Mouse (Mus musculus) liver, adult 2 months (tissue): ENCODE measurements around the gene Per1. TPM values are rescaled to one million over a fixed set of nuclear protein-coding genes. Genes with fewer than 3 reads are reported as not detected.

ENCODE experiments used
- DNase-seq: peaks from one replicate; pipeline ENCODE4 v3.0.0-alpha.2; 2011; ENCODE audit warnings: low read depth, low spot score; ENCODE audit errors: extremely low read depth
- H3K27ac ChIP-seq: fragments of 200-500 bp; replicated peaks from 2 replicates; pipeline ENCODE4 v1.5.1; 2012; ENCODE audit warnings: low read depth, mild to moderate bottlenecking, control low read depth, inconsistent platforms, low read length; ENCODE audit not compliant: insufficient read depth
- H3K27me3 ChIP-seq: fragments of 200-500 bp; 2 replicates; pipeline ENCODE4 v1.6.1; 2012; ENCODE audit warnings: mild to moderate bottlenecking, moderate library complexity, low read length, inconsistent platforms; ENCODE audit not compliant: control insufficient read depth, insufficient read depth
- H3K36me3 ChIP-seq: fragments of 200-500 bp; 2 replicates; pipeline ENCODE4 v1.6.1; 2012; ENCODE audit warnings: low read length, inconsistent platforms; ENCODE audit not compliant: control insufficient read depth, insufficient read depth
- H3K4me1 ChIP-seq: fragments of 200-500 bp; 2 replicates; pipeline ENCODE4 v1.6.1; 2011; ENCODE audit warnings: low read length; ENCODE audit not compliant: control insufficient read depth, insufficient read depth
- H3K4me3 ChIP-seq: fragments of 200-500 bp; 2 replicates; pipeline ENCODE4 v1.5.1; 2011; ENCODE audit warnings: low read depth, mild to moderate bottlenecking, control low read depth, low read length, moderate library complexity; ENCODE audit not compliant: insufficient read depth
- H3K79me2 ChIP-seq: fragments of 200-500 bp; 2 replicates; pipeline ENCODE4 v1.6.1; 2012; ENCODE audit warnings: inconsistent platforms, mild to moderate bottlenecking, low read length, moderate library complexity; ENCODE audit not compliant: control insufficient read depth, insufficient read depth
- H3K9ac ChIP-seq: fragments of 200-500 bp; 2 replicates; pipeline ENCODE4 v1.6.1; 2012; ENCODE audit warnings: low read depth, mild to moderate bottlenecking, control low read depth, inconsistent platforms, low read length
- CTCF ChIP-seq: fragments of 200-500 bp; IDR thresholded peaks from 2 replicates; pipeline ENCODE4 v1.5.1; 2011; ENCODE audit warnings: low read depth, low read length, control low read depth
- POLR2A ChIP-seq: fragments of 200-500 bp; IDR thresholded peaks from 2 replicates; pipeline ENCODE4 v1.6.1; 2011; ENCODE audit warnings: low read length, control low read depth; ENCODE audit not compliant: insufficient read depth; ENCODE audit errors: extremely low read depth
- WGBS: fragments of 180-500 bp; shearing (Covaris S2); methylation state at CpG from one replicate; pipeline ENCODE4 v1.1.7; 2018; 5-methylcytosine and 5-hydroxymethylcytosine counted together
- polyA plus RNA-seq: library from polyadenylated mRNA; depleted of rRNA; stranded (reverse); fragments of >200 nt; gene quantifications from 2 replicates; pipeline ENCODE4 v1.2.3, GENCODE M21; 2012
- total RNA-seq: library from RNA; depleted of rRNA; stranded (reverse); fragments of >200 nt; gene quantifications from 2 replicates; pipeline ENCODE4 v1.2.3, GENCODE M21; 2014

Per1 gene
- total and polyA plus RNA-seq, 2 experiments = 4.6 to 8.0 TPM

- DNase-seq = no peak
- no peak overlapping the region for H3K4me3 ChIP-seq
- no peaks in the 10 kb centered on the region for H3K4me1 ChIP-seq
- WGBS = 86% methylated on average over 7 of the region's 7 CpGs
- H3K27me3 ChIP-seq = no peaks in the 10 kb centered on the region
- TF ChIP-seq CTCF (no peak), POLR2A (no peak)
- no peak overlapping the region for H3K9ac ChIP-seq
- H3K36me3 ChIP-seq = no peaks in the 10 kb centered on the region
- no peak overlapping the region for H3K27ac ChIP-seq
- no peaks in the 10 kb centered on the region for H3K79me2 ChIP-seq
Observed at GRCm38 (mm10) chr11:69081613-69082012, 13.4 kb upstream of the Per1 start.

DNA sequence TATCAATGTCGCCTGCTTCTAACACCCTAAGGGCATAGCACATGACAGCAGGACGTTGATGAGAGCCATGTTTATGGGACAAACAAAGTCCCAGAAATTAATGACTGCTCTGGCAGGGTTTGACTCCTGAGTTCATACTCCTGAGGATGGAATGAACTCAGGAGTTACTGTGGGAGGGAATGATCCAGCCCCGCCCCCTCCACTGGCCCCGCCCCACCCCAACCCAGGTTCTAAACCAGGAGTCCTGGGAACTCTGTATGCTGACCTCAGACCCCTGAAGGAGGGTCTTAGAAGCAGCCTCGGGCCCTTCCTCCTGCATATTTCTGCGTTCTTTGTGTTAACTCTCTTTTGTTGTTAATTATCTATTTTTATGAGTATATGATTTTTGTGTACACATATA is 9.4 kb upstream of the Per1 start:
- Histone ChIP-seq H3K79me2 (peaks cover 16% of the 10 kb centered on the region), H3K27me3 (no peaks in the 10 kb centered on the region), H3K27ac (no peak overlapping the region), H3K9ac (no peak overlapping the region), H3K4me3 (no peak overlapping the region), H3K4me1 (peaks cover 10% of the 10 kb centered on the region), H3K36me3 (peaks cover 2% of the 10 kb centered on the region; the same call in 1 of the 2 replicates)
- TF ChIP-seq POLR2A (no peak), CTCF (no peak)
- 70% methylated on average over 6 of the region's 6 CpGs for WGBS
- no peak for DNase-seq

DNA sequence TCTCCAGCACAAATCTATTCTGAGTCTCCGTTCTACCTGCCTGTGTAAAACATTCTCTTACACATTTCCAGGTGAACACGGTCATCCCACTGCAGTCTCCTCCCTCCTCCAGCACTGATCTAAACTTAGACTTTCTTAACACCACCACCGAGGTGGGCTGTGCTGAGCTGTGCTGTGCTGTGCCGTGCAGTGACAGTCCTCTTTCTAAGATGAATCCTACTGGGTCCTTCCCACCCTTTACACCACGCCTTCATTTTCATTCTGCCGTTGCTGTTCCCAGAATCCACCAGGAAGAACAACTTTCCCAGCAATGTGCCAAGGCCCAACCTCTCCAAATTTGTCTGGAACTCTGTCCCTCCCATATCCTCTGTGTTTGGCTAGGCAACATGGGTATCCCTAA is 8.6 kb upstream of the Per1 start:
- TF ChIP-seq CTCF (no peak), POLR2A (no peak)
- Histone ChIP-seq H3K4me3 (no peak overlapping the region), H3K79me2 (peaks cover 16% of the 10 kb centered on the region), H3K9ac (no peak overlapping the region), H3K36me3 (peaks cover 2% of the 10 kb centered on the region; the same call in 1 of the 2 replicates), H3K27ac (no peak overlapping the region), H3K4me1 (peaks cover 10% of the 10 kb centered on the region), H3K27me3 (no peaks in the 10 kb centered on the region)
- no peak for DNase-seq
- WGBS = 76% methylated on average over 6 of the region's 6 CpGs

- Histone ChIP-seq H3K4me1 (peaks cover 12% of the 10 kb centered on the region), H3K36me3 (peaks cover 2% of the 10 kb centered on the region; the same call in 1 of the 2 replicates), H3K9ac (no peak overlapping the region), H3K79me2 (peaks cover 16% of the 10 kb centered on the region), H3K27me3 (no peaks in the 10 kb centered on the region), H3K27ac (no peak overlapping the region), H3K4me3 (no peak overlapping the region)
- DNase-seq = no peak
- 80% methylated on average over 4 of the region's 4 CpGs for WGBS
- TF ChIP-seq POLR2A = no peak
- no peak for TF ChIP-seq CTCF
Observed at GRCm38 (mm10) chr11:69087082-69087481, 7.9 kb upstream of the Per1 start.

- no peak for TF ChIP-seq CTCF
- no peak for TF ChIP-seq POLR2A
- peaks cover 15% of the 10 kb centered on the region for H3K4me1 ChIP-seq
- H3K36me3 ChIP-seq = peaks cover 2% of the 10 kb centered on the region; the same call in 1 of the 2 replicates
- DNase-seq = no peak
- peaks cover 16% of the 10 kb centered on the region for H3K79me2 ChIP-seq
- 90% methylated on average over 2 of the region's 2 CpGs for WGBS
- no peak overlapping the region for H3K9ac ChIP-seq
- no peaks in the 10 kb centered on the region for H3K27me3 ChIP-seq
- H3K27ac ChIP-seq = no peak overlapping the region
- H3K4me3 ChIP-seq = no peak overlapping the region
Observed at GRCm38 (mm10) chr11:69087597-69087996, 7.4 kb upstream of the Per1 start.

DNA sequence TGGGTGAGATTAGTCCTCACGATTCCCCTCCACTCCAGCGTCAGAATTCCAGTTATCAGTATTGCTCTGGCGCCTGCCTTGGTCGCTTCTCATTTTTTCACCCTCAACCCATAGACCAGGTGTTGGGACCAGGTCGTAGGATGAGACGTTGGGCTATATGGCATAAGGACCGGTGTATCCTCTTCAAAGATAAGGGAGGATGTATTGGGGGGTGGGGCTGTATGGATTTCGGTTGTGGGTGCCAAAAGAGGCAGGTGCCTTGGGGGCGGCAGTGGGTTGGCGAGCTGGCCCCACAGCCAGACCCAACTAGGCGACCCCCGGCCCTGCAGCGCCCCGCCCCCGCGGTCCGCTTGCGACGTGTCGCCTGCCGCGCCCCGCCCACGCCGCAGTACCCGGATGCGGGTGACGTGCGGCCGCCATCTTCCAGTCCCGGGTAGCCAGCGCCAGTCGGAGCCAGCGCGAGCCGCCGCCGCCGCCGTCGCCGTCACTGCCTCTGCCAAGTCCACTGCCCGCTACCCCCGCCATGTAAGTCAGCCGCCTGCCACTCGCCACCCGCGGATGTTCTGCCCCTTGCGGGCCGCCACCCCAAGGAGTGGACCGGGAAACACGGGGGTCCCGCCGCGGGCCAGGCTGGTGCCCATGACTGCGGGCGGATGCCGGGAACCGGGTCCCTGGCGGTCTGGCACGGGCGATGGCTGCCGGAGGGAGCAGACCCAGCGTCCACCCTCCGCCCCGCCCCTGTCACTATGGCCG is 6.7 kb upstream of the Per1 start, which contains the start of gene Vamp2:
TSS of gene Vamp2 (plus strand) at position 388 of the 753 bp plus-strand sequence.
- Histone ChIP-seq H3K36me3 (peaks cover 2% of the 10 kb centered on the region; the same call in 1 of the 2 replicates), H3K27me3 (no peaks in the 10 kb centered on the region), H3K9ac (peak within 1 kb of the TSS; percentile 100), H3K79me2 (peaks cover 16% of the 10 kb centered on the region), H3K4me1 (peaks cover 15% of the 10 kb centered on the region), H3K27ac (peak within 1 kb of the TSS; percentile 97), H3K4me3 (peak within 1 kb of the TSS; percentile 96)
- 2% methylated on average over 65 of the region's 67 CpGs for WGBS
- TF ChIP-seq POLR2A (peak; percentile 65; the same call in 1 of the 2 replicates), CTCF (no peak)
- no peak for DNase-seq
